Mouse (Mus musculus) G1E (cell line): ENCODE measurements around the gene Tchhl1.

Experiments used
- CTCF ChIP-seq: IDR thresholded peaks from 2 replicates; pipeline ENCODE4 v1.5.1; 2012; ENCODE audit warnings: low read depth, low read length, inconsistent platforms, mixed read lengths
- GATA1 ChIP-seq: IDR thresholded peaks from 2 replicates; pipeline ENCODE4 v1.6.1; 2012; ENCODE audit warnings: borderline replicate concordance, low read length, inconsistent platforms, mixed read lengths
- GATA2 ChIP-seq: IDR thresholded peaks from 2 replicates; pipeline ENCODE4 v1.6.1; 2012; ENCODE audit warnings: low read depth, low read length, inconsistent platforms, borderline replicate concordance
- POLR2AphosphoS5 ChIP-seq: IDR thresholded peaks from 2 replicates; pipeline ENCODE4 v1.6.1; 2012; ENCODE audit warnings: low read depth, low read length, inconsistent platforms; ENCODE audit not compliant: insufficient replicate concordance
- TAL1 ChIP-seq: conservative IDR thresholded peaks from 2 replicates; pipeline ENCODE4 v1.6.1; 2012; ENCODE audit warnings: low read depth, low read length, inconsistent platforms, mixed read lengths

DNA sequence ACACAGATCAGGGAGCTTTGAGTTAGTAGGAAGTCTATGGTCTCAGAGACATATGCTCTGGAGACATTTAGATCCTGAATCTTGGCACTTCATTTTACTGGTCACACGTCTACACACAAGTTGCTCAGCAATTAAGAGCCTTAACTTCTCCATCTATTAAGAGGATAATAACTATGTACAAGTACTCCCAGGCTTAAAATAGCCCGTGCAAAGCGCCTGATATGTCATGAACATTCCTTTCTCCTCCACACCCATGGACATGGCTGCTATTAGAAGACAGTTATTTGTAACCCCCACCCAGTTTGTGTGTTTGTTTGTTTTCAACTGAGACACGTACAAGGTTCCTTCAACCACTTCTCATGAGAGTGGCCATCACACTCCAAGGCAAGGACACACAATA lies 1.4 kb upstream of the Tchhl1 start:
- TF ChIP-seq CTCF: no peak
- no peak for TF ChIP-seq GATA1
- TF ChIP-seq POLR2AphosphoS5: no peak
- no peak for TF ChIP-seq TAL1
- TF ChIP-seq GATA2: no peak
